18 mouse cellular contexts compared by ENCODE assay signal in the genomic region with DNA sequence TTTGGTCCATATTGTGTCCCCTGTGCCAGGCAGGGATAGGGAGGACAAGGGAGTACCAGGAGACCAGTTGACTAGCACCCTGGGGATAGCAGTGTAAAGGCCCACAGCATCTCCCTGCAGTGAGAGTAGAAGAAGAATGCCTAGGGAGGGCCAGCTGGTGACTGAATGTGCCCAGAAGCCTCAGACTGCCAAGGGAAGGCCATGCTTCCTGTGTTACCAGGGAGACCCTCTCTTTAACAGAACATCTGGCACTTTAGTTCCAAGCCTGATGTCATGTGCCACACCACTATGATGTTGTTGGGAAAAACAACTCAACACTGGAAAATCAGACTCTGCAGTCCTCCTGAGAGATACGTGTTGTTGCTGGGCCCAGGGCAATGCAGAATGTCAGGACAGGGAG. TPM values are rescaled to one million over a fixed set of nuclear protein-coding genes. Genes with fewer than 3 reads are reported as not detected.
DNase-seq lines count a peak whose midpoint lies in the region; ATAC-seq lines count a peak whose summit lies in the region.
"Had no signal": no experiment of that assay in that cellular context is flagged by ENCODE, and none has a peak within 500 bp of the region (broad histone marks: within the 10 kb centered on the region; RNA-seq: fewer than 3 reads in every experiment).

No protein-coding gene starts in this region.

- no peak overlapping the region for H3K4me3 ChIP-seq in hindbrain, embryonic 13.5 days
- H3K4me3 ChIP-seq in hindbrain, embryonic 11.5 days (ENCODE audit: low read depth, low read length) = no peak overlapping the region
- H3K4me3 ChIP-seq in forebrain, embryonic 15.5 days = no peak overlapping the region
- H3K4me3 ChIP-seq in midbrain, embryonic 15.5 days = no peak overlapping the region
- H3K4me3 ChIP-seq: limb, embryonic 13.5 days; liver, embryonic 15.5 days; midbrain, embryonic 12.5 days; neural tube, embryonic 12.5 days had no signal

- H3K36me3 ChIP-seq in hindbrain, embryonic 13.5 days = no peaks in the 10 kb centered on the region
- H3K36me3 ChIP-seq in hindbrain, embryonic 11.5 days (ENCODE audit: control insufficient read depth, insufficient read depth, low read length) = no peaks in the 10 kb centered on the region
- no peaks in the 10 kb centered on the region for H3K36me3 ChIP-seq in forebrain, embryonic 15.5 days
- H3K36me3 ChIP-seq in midbrain, embryonic 15.5 days (replicated peaks) = no peaks in the 10 kb centered on the region
- H3K36me3 ChIP-seq: limb, embryonic 13.5 days; liver, embryonic 15.5 days; neural tube, embryonic 12.5 days had no signal

- 0 out of 2 replicates have a peak, but pooled peaks have one; percentile 12 for ATAC-seq in hindbrain, embryonic 13.5 days (ENCODE audit: low FRiP score)
- ATAC-seq in hindbrain, embryonic 11.5 days (ENCODE audit: low FRiP score) = no peak
- ATAC-seq in forebrain, embryonic 15.5 days (replicated peaks) = peak; percentile 36; the same call in 1 of the 2 replicates
- no peak for ATAC-seq in midbrain, embryonic 15.5 days (replicated peaks)
- ATAC-seq: intestine, postnatal 0 days had no signal

- 43% methylated on average over 1 of the region's 1 CpGs for WGBS in hindbrain, embryonic 13.5 days
- 50% methylated on average over 1 of the region's 1 CpGs for WGBS in hindbrain, embryonic 11.5 days
- 35% methylated on average over 1 of the region's 1 CpGs for WGBS in forebrain, embryonic 15.5 days
- WGBS in midbrain, embryonic 15.5 days = 63% methylated on average over 1 of the region's 1 CpGs

- no peak overlapping the region for H3K4me2 ChIP-seq in hindbrain, embryonic 13.5 days
- no peak overlapping the region for H3K4me2 ChIP-seq in hindbrain, embryonic 11.5 days (replicated peaks; ENCODE audit: low read depth, low read length)
- no peak overlapping the region for H3K4me2 ChIP-seq in forebrain, embryonic 15.5 days (replicated peaks)
- H3K4me2 ChIP-seq in midbrain, embryonic 15.5 days = no peak overlapping the region
- H3K4me2 ChIP-seq: limb, embryonic 13.5 days; liver, embryonic 15.5 days; midbrain, embryonic 12.5 days; neural tube, embryonic 12.5 days had no signal

- H3K9ac ChIP-seq in hindbrain, embryonic 13.5 days = no peak overlapping the region
- H3K9ac ChIP-seq in hindbrain, embryonic 11.5 days (ENCODE audit: low read depth, low read length) = no peak overlapping the region
- no peak overlapping the region for H3K9ac ChIP-seq in forebrain, embryonic 15.5 days (replicated peaks)
- no peak overlapping the region for H3K9ac ChIP-seq in midbrain, embryonic 15.5 days
- H3K9ac ChIP-seq: limb, embryonic 13.5 days; liver, embryonic 15.5 days; midbrain, embryonic 12.5 days; neural tube, embryonic 12.5 days had no signal

- H3K4me1 ChIP-seq in hindbrain, embryonic 13.5 days (replicated peaks) = peaks cover 37% of the 10 kb centered on the region
- H3K4me1 ChIP-seq in hindbrain, embryonic 11.5 days (replicated peaks; ENCODE audit: control insufficient read depth, insufficient read depth, low read length) = peaks cover under 1% of the 10 kb centered on the region; the same call in 1 of the 2 replicates
- peaks cover 38% of the 10 kb centered on the region for H3K4me1 ChIP-seq in forebrain, embryonic 15.5 days
- peaks cover 31% of the 10 kb centered on the region for H3K4me1 ChIP-seq in midbrain, embryonic 15.5 days
- H3K4me1 ChIP-seq: liver, embryonic 15.5 days had no signal

- H3K27me3 ChIP-seq in hindbrain, embryonic 13.5 days = no peaks in the 10 kb centered on the region
- no peaks in the 10 kb centered on the region for H3K27me3 ChIP-seq in hindbrain, embryonic 11.5 days (ENCODE audit: control insufficient read depth, insufficient read depth, low read length)
- no peaks in the 10 kb centered on the region for H3K27me3 ChIP-seq in forebrain, embryonic 15.5 days
- H3K27me3 ChIP-seq in midbrain, embryonic 15.5 days (replicated peaks) = no peaks in the 10 kb centered on the region
- H3K27me3 ChIP-seq: limb, embryonic 13.5 days; liver, embryonic 15.5 days; midbrain, embryonic 12.5 days; neural tube, embryonic 12.5 days had no signal

- no peaks in the 10 kb centered on the region for H3K9me3 ChIP-seq in hindbrain, embryonic 13.5 days
- no peaks in the 10 kb centered on the region for H3K9me3 ChIP-seq in hindbrain, embryonic 11.5 days (ENCODE audit: control insufficient read depth, low read length)
- H3K9me3 ChIP-seq in forebrain, embryonic 15.5 days = no peaks in the 10 kb centered on the region
- H3K9me3 ChIP-seq in midbrain, embryonic 15.5 days = no peaks in the 10 kb centered on the region
- H3K9me3 ChIP-seq: limb, embryonic 13.5 days; liver, embryonic 15.5 days; neural tube, embryonic 12.5 days had no signal

- peak overlapping the region; percentile 68 for H3K27ac ChIP-seq in hindbrain, embryonic 13.5 days
- H3K27ac ChIP-seq in hindbrain, embryonic 11.5 days (ENCODE audit: low read depth, low read length) = no peak overlapping the region
- peak overlapping the region; percentile 42 for H3K27ac ChIP-seq in forebrain, embryonic 15.5 days (replicated peaks)
- H3K27ac ChIP-seq in midbrain, embryonic 15.5 days = 0 out of 2 replicates have a peak overlapping the region, but pooled peaks have one; percentile 21
- H3K27ac ChIP-seq: limb, embryonic 13.5 days; liver, embryonic 15.5 days; midbrain, embryonic 12.5 days; neural tube, embryonic 12.5 days had no signal

- no peak for DNase-seq in hindbrain, embryonic 11.5 days (ENCODE audit: low spot score)
- DNase-seq in brain, adult 2 months (ENCODE audit: low read depth, low spot score) = peak; percentile 26
- DNase-seq in lung, adult 18-20 months = no peak
- DNase-seq in spleen, adult 18-20 months = no peak
- DNase-seq: adrenal gland, postnatal 25 days; cerebellum, postnatal 25 days; heart, adult 18-20 months; heart, postnatal 36 days; kidney, postnatal 25 days; retina, postnatal 1 day had no signal

RNA-seq across cellular contexts. Expression of gene Arnt2, which starts 12.7 kb away (rescaled TPM):
- 60.3 and 64.8 TPM in 2 replicates for polyA plus RNA-seq in hindbrain, embryonic 13.5 days (2015; fragmentation: Nextera tagmentation; extraction: Ambion mirVana)
- polyA plus RNA-seq in hindbrain, embryonic 11.5 days (2014; fragmentation: Nextera tagmentation; extraction: Ambion mirVana) = 32.8 and 39.5 TPM in 2 replicates
- polyA plus RNA-seq in forebrain, embryonic 15.5 days (2015; fragmentation: Nextera tagmentation; extraction: Ambion mirVana) = 59.1 and 61.2 TPM in 2 replicates
- 88.4 and 96.8 TPM in 2 replicates for polyA plus RNA-seq in midbrain, embryonic 15.5 days (2015; fragmentation: Nextera tagmentation; extraction: Ambion mirVana)

Comparison
In these comparisons a context has a peak if more than half of its experiments do, and no peak if none do; other contexts are left out.
1. ATAC-seq: peak in hindbrain, embryonic 13.5 days (single experiment) and forebrain, embryonic 15.5 days (single experiment); none in hindbrain, embryonic 11.5 days (single experiment) and midbrain, embryonic 15.5 days (single experiment).